44 mouse cellular contexts compared by ENCODE assay signal in genomic region chr12:111972504-111972903, GRCm38 (mm10). TPM values are rescaled to one million over a fixed set of nuclear protein-coding genes. Genes with fewer than 3 reads are reported as not detected.
"Had no signal": no experiment of that assay in that cellular context is flagged by ENCODE, and none has a peak within 500 bp of the region (broad histone marks: within the 10 kb centered on the region; RNA-seq: fewer than 3 reads in every experiment).

No protein-coding gene starts in this region.

- H3K4me1 ChIP-seq: kidney, embryonic 15.5 days had no signal

- H3K4me3 ChIP-seq: heart, embryonic 10.5 days; heart, embryonic 12.5 days; heart, embryonic 13.5 days; heart, embryonic 15.5 days; hindbrain, embryonic 10.5 days; hindbrain, embryonic 12.5 days; hindbrain, embryonic 13.5 days; hindbrain, embryonic 15.5 days; intestine, embryonic 15.5 days; kidney, embryonic 15.5 days; layer of hippocampus, adult 2 months had no signal

- H3K27me3 ChIP-seq: heart, embryonic 12.5 days; heart, embryonic 13.5 days; heart, embryonic 15.5 days; hindbrain, embryonic 12.5 days; hindbrain, embryonic 13.5 days; hindbrain, embryonic 15.5 days; intestine, embryonic 15.5 days; kidney, embryonic 15.5 days had no signal

- H3K9me3 ChIP-seq: heart, embryonic 10.5 days; heart, embryonic 12.5 days; heart, embryonic 13.5 days; heart, embryonic 15.5 days; hindbrain, embryonic 10.5 days; hindbrain, embryonic 12.5 days; hindbrain, embryonic 13.5 days; hindbrain, embryonic 15.5 days; intestine, embryonic 15.5 days; kidney, embryonic 15.5 days had no signal

- H3K9ac ChIP-seq: heart, embryonic 12.5 days; heart, embryonic 13.5 days; heart, embryonic 15.5 days; hindbrain, embryonic 12.5 days; hindbrain, embryonic 13.5 days; hindbrain, embryonic 14.5 days; hindbrain, embryonic 15.5 days; intestine, embryonic 15.5 days; kidney, embryonic 15.5 days had no signal

- DNase-seq: heart, postnatal 10 days; heart, postnatal 14 days; heart, postnatal 36 days; heart, postnatal 4 days; kidney, adult 11 months; kidney, adult 18-20 months; kidney, adult 2 months; kidney, adult 8-10 months; kidney, adult 9 months; kidney, postnatal 10 days; kidney, postnatal 14 days; kidney, postnatal 25 days; kidney, postnatal 36 days; kidney, postnatal 4 days; layer of hippocampus, adult 9-11 months; layer of hippocampus, postnatal 36 days had no signal

- H3K27ac ChIP-seq: heart, embryonic 10.5 days; heart, embryonic 13.5 days; heart, embryonic 15.5 days; hindbrain, embryonic 10.5 days; hindbrain, embryonic 12.5 days; hindbrain, embryonic 13.5 days; hindbrain, embryonic 14.5 days; hindbrain, embryonic 15.5 days; hindbrain, postnatal 0 days; intestine, embryonic 15.5 days; kidney, embryonic 15.5 days; kidney, postnatal 0 days; layer of hippocampus, adult 2 months had no signal

- H3K36me3 ChIP-seq: heart, embryonic 10.5 days; heart, embryonic 12.5 days; heart, embryonic 13.5 days; heart, embryonic 15.5 days; hindbrain, embryonic 10.5 days; hindbrain, embryonic 12.5 days; hindbrain, embryonic 13.5 days; hindbrain, embryonic 15.5 days; intestine, embryonic 15.5 days; kidney, embryonic 15.5 days had no signal

- H3K4me2 ChIP-seq: heart, embryonic 11.5 days; heart, embryonic 12.5 days; heart, embryonic 13.5 days; heart, embryonic 15.5 days; hindbrain, embryonic 12.5 days; hindbrain, embryonic 13.5 days; hindbrain, embryonic 14.5 days; hindbrain, embryonic 15.5 days; intestine, embryonic 15.5 days; kidney, embryonic 15.5 days had no signal

- ATAC-seq: hindbrain, embryonic 16.5 days; hindbrain, postnatal 0 days; inflammation-experienced regulatory T-cells, adult 6 months; intestine, embryonic 15.5 days; intestine, embryonic 16.5 days; intestine, postnatal 0 days had no signal

RNA-seq across cellular contexts. Expression of gene Tdrd9, which starts 1.1 kb away (rescaled TPM):
- polyA plus RNA-seq: kidney, adult 2 months had no signal

RNA-seq across cellular contexts. Expression of gene Rd3l, which starts 8.6 kb away (rescaled TPM):
- total RNA-seq: hematopoietic stem cell, adult 5-6 weeks; layer of hippocampus, adult 2 months; layer of hippocampus, adult 8-10 months; layer of hippocampus, postnatal 10 days; layer of hippocampus, postnatal 25 days; layer of hippocampus, postnatal 36 days had no signal
- polyA plus RNA-seq: hindbrain, embryonic 10.5 days; hindbrain, embryonic 11.5 days; hindbrain, embryonic 12.5 days; hindbrain, embryonic 13.5 days; hindbrain, embryonic 14.5 days; hindbrain, embryonic 15.5 days; hindbrain, embryonic 16.5 days; hindbrain, postnatal 0 days; inflammation-experienced regulatory T-cells, adult 6 months; intestine, embryonic 14.5 days; intestine, embryonic 15.5 days; intestine, embryonic 16.5 days; intestine, postnatal 0 days; kidney, adult 2 months; kidney, embryonic 14.5 days; kidney, embryonic 15.5 days; kidney, embryonic 16.5 days; kidney, postnatal 0 days; large intestine, adult 2 months had no signal
